Mouse (Mus musculus) inflammation-experienced regulatory T-cells, adult 6 months (primary cell): ENCODE results near the gene Ccdc36. TPM values are rescaled to one million over a fixed set of nuclear protein-coding genes. Genes with fewer than 3 reads are reported as not detected.
A peak's percentile ranks its signal among the peaks of the same experiment; 100 is the strongest.

Experiments used
- ATAC-seq: one replicate; pipeline ENCODE4 v1.8.0; 2017
- polyA plus RNA-seq, 3 experiments: library from polyadenylated mRNA; unstranded; fragments of 100-300 nt; shearing (Covaris generic); gene quantifications; one replicate each; pipeline ENCODE4 v1.2.1; 2017

Gene Ccdc36
- polyA plus RNA-seq = not detected

DNA sequence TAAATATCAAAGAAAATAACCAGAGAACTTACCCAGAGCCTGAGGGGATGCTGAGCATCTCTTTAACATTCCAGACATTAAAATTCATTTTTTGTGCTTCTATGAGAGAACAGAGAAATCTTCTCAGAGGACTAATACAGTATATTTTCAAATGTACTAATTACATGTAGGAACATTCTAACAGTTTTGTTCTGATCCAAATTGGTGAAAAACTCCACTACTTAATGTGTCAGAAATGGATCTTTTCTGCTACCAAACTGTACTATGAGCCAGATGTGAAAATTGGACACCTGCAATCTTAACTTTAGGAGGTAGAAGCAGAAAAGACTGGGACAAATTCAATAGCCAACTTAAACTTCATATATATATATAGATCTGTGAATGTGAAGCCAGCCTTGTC lies at the start of gene Ccdc36:
Gene Ccdc36, minus strand, starts transcription at position 101 of the 400 bp plus-strand sequence.
- ATAC-seq = no peak

DNA sequence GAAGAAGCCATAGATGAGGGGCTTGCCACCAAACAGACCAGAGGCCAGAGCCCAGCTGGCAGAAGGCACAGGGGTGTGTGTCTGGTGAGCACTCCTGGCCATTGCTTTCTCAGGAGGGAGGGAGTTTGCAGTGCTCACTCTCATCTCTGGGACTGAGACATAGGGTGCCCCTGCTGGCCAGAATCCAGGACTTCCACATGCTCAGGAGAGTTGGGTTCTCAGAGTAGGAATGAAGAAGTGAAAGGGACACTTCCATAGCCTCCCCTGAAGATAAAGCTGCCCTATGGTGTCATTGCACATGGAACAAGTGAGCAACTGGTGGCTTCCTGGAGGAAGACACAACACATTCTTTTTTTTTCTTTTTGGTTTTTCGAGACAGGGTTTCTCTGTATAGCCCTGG lies 46.2 kb upstream of the Ccdc36 start:
- no peak for ATAC-seq

DNA sequence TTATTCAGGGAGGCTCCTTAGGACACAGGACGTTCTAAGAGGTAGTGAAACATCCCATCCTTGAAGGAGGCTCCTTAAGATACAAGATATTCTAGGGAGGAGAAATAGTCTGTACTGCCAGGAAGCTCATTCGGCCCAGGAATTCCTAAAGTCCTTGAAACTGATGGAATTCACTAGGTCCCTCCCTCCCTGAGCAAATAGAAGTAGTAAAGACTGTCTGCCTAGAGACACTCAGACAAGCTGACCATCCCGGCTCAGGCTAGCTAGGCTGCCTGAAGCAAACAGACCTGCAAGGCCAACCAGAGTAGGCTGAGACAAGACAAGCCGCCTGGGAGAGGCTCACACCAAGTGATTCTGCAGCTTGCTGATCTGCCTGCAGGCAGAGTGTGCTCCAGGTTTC lies 41.6 kb upstream of the Ccdc36 start:
- ATAC-seq = no peak

DNA sequence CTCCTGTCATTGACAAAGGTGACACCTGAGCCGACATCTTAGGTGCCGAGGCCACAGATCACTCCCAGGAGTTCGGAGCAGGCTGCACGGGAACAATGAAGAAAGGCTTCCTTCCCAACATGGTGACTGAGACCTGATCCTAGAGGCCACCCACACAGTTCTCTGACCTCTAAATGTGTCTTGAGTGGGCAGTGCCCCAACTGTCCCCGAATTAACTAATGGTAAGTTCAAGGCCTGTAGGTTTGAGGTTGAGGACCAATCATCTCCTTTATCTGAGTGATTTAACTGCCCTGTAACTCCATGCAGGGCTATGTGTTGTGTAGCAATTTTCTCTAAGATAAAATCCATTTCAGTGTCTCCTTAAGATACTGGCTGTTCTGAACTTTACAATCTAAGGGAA lies 41.1 kb upstream of the Ccdc36 start:
- ATAC-seq = no peak

DNA sequence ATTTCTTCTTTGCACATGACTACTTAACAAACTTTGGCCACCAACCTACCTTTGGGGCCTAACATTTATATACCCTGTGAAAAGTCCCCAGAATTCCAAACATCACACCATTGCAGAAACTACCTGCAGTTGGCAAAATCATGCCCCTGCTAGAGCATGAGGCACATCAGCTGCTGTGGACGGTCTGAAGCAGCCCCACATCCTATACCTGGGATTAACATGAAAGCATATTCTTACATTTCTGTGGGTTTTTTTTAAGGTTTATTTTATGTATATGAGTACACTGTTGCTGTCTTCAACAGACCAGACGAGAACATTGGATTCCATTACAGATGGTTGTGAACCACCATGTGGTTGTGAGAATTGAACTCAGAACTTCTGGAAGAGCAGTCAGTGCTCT lies 37.9 kb upstream of the Ccdc36 start:
- ATAC-seq = no peak

DNA sequence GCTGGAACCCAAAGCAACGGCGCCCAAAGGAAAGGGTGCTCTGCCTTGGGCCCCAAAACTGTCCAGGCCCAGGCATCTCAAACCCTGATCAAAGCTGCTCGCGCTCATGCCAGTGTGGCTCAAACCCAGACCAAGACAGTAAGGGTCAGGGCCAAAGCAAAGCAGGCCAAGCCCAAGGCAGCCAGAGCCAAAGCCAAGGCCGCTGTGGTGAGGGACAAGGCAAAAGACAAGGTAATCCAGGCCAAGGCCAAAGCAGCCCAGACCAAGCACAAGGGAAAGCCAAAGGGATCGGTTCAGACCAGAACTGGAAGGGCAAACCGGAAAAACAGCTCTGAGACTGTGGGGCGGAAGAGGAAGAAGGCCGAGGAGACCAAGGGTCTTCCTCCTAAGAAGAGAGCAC lies 35.4 kb upstream of the Ccdc36 start:
- no peak for ATAC-seq

DNA sequence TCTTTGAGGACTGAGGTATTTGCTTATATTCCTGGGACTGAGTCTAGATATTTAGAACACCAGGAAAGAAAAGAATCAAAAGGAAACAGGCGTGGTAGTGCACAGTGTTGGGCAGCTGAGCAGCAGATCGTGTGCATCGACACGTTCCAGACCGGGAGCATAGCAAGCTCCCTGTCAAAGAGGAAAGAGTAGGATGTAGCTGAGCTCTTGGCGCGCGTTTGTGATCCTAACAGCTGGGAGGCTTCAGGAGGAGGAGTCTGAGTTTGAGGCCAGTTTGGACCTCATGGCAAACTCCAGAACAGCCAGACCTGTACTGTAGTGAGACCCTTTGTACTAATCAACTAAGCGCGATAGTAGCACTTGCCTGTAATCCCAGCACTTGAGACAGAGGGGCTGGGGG lies 33.9 kb upstream of the Ccdc36 start:
- no peak for ATAC-seq

DNA sequence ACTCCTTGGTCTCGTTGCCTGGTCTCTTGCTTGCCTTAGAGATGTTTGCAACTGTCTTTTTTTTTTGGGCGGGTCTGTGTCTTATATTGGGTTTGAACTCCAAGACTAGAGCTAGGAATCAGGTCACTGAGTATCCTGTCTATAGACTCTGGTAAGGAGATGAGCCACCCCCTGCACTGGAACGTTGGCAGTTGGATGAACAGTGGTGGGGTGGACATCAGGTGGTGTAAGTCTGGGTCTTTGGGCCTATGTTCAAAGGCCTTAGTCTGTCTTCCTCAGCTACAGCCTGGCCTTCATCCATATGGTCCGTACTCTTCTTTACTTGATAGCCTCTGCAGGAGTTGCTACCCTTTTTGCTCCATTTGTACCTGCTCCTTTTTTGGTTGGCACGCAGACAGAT lies 33.4 kb upstream of the Ccdc36 start:
- no peak for ATAC-seq

DNA sequence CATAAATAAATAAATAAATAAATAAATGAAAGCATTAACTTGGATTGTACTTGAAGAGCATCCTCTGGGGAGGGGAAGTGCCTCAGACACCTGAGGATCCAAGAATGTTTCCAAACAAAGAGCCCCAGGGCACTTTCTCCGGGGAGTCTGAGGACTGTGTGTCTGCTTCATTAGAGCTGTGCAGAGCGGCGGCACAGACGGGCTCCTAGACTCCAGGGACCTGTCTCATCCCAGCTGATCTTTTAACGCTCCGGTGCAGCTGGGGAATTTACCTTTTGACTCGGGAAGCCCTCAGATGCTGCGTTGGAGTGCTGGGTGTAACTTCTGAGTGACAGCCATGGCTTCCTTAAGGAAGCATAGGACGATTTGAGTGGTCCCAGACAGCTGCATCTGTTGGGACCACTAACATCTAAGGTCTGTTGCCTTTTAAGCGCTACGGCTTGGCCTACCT lies 32.9 kb upstream of the Ccdc36 start, which contains the start of gene Klhdc8b:
Gene Klhdc8b, minus strand, starts transcription at position 401 of the 451 bp plus-strand sequence.
- no peak for ATAC-seq

DNA sequence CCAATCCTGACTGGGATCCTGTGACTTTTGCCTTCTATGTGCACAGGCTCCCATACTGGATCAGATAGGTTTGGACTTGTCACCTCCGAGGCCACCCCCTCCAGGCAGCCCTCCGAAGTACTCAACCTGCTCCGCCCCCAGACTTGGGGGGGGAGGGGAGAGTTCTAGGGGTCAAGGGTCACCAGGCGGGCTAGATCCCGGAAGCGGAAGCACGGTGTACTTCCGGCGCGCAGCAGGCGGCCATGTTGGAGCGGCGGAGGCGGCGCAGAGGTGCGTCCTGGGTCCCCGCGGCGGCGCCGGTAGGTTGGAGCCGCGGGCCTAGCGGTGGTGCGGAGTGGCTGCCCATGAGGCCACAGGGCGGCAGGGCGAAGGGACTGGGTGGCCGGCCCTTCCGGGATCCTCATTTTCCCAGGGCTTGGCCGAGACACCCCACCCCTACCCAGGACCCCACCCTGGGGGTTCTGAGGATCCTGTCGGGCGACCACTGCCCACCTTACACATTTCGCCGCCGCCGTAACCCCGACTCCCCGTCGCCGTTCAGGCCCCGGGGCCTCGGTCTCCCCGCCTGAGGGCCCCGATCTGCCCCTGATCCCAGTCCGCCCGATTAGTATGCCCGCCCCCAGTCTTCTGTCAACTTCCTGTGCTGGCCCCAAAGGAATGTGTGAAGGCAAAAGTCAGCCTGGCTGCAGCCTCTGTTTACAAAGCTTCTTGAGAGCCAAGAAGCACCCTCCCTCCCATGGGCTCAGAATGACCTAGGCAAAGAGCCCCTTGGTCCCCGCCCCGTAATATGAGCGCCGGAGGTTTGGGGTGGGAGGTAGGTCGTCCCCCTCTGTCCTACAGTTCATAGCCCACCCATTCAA lies 32.3 kb upstream of the Ccdc36 start, which contains the start of gene Ccdc71:
Gene Ccdc71, plus strand, starts transcription at position 209 of the 860 bp plus-strand sequence.
- ATAC-seq = peak; percentile 89

DNA sequence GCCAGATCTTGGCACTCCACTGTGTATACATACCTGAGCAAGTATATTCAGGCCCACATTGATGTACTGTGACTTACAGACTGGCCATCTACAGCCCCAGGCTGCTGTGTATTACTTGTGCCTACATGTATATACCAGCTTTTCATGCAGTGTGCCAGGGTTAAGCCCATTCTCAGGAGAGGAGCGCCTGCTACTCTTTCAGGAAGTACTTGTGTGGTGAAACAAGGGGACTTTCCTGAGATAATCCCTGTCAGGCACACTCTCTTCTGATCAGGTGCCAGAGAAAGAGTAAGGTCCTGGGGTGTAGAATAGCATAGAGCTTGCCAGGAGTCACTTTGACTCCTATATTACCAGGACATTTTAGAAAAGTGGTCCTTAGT lies 31.6 kb upstream of the Ccdc36 start:
- ATAC-seq = peak; percentile 54

DNA sequence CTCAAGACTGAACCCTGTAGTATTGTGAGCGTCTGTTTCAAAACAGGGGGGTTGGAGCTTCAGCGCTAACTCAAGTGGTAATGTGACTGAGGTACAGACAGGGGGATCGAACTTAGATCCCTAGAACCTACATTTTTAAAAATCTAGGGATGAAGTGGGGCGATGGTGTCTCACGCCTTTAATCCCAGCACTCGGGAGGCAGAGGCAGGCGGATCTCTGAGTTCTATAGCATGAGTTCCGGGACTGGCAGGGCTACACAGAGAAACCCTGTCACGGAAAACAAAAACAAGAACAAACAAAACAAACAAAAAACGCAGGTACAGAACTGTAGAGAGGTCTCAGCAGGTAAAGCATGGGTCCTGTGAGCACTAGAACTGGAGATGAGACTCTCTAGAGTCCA lies 28.7 kb upstream of the Ccdc36 start:
- ATAC-seq = no peak

DNA sequence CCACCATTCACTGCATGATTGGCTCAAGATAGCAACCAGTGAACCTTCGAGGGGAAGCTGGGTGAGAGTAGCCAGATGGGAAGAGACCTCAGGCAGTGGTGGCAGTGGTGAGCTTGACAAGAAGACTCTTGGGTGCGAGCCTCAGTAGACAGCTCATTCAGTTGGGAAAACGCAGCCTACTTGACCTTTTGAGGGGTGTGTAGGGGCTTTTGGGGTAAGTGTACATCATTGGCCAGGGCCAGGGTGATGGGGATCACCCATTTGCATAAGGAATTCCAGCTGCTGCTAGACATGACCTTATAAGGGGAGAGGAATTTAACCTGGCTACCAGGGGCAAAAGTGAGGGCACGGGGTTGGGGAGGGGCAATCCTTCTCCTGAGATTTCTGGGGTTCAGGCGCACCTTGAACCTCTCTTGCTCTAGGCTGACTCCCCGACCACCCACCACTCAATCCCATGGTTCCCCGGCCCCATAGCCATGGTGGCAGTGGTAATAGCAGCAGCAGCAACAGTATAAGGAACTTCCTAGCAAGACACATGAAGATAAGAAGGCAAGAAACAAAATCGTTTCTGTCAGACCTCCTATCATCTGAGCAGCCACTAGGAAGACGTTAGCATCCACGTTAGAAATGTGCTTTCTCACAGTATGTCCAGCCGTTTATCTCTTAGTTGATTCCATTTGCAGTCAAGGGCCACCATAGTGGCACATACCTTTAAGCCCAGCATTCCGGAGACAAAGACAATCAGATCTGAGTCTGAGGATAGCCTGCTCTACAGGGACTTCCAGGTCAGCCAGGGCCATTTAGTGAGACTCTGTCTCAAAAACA lies 27.7 kb upstream of the Ccdc36 start:
- ATAC-seq = no peak

DNA sequence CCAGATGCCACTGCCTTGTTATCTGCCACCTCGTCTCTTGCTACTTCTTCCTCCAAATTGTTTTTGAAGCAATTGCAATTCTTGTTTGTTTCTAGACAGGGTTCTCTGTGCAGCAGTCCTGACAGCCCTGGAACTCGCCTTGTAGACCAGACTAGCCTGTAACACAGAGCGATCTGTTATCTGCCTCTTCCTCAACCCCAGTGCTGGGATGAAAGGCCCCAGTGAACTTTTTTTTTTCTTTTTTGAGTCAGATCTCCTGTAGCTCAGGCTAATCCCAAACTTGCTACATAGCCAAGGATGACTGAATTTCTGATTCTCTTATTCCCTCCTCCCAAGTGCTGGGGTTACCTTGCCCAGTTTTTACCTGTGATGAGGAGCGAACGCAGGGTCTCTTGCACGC lies 26.1 kb upstream of the Ccdc36 start:
- no peak for ATAC-seq

DNA sequence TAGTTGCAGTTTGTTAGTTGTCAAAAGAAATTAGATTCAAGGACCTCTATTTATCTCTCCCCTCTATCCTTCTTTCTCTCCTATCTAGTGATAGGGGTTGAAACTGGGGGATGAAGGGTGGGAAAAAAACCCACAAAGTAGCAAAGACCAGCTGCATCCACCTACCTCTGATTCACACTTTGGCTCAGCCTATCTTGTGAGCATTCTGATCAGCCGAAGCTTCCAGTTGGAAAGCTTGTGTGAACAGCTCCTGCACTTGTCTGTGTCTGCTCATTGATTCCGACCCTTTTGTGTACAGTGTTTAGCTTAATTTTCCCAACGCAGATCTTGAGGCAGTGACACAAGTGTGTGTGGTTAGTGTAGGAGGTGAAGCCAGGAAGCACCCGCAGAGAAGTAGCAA lies 25.2 kb upstream of the Ccdc36 start:
- no peak for ATAC-seq

DNA sequence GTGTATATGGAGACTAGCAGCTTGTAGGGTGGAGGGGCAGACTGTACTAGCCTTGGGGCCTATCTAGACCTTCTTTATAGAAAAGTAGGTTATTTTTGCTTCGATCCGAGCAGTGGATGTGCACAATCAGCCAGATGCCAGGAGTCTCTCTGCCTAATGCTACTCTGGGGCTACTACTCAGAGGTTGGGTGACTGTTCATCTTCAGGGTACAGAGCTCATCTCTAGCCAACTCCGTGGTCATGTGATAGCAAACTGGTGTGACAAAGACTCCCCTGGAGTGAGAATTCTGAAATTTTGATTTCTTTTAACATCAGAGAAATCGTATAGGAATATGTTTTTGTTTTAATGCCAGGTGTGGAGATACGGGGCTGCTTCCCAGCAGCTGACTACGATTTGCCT lies 24.6 kb upstream of the Ccdc36 start:
- no peak for ATAC-seq

DNA sequence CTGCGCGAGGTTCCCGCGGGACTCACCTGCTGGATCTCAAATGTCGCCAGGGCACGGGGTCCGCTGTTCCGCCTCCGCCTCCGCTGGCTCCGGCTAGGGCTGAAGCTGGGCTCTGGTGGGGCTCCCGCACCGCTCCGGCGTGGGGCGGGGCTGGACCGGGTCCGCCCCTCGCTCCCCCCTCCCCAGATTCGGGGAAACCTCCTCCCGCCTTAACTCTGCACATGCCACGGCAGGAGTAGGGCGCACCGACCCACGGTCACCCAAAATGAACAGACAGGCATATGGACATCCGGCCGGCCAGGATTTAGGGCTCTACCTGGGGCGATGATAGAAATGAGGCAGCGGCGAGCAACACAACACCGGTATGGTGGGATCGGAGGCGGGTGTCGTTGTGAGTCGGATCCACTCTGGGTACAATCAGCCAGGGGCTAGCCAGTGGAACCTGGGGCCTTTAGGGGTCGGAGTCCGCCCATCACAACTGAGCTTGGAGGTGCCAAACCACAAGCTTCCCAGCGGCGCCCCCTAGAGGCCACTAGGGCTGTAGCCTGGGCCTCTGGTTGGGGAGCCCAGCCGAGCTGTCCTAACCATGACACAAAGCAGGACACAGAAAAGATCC lies 24.1 kb upstream of the Ccdc36 start:
- peak; percentile 69 for ATAC-seq

DNA sequence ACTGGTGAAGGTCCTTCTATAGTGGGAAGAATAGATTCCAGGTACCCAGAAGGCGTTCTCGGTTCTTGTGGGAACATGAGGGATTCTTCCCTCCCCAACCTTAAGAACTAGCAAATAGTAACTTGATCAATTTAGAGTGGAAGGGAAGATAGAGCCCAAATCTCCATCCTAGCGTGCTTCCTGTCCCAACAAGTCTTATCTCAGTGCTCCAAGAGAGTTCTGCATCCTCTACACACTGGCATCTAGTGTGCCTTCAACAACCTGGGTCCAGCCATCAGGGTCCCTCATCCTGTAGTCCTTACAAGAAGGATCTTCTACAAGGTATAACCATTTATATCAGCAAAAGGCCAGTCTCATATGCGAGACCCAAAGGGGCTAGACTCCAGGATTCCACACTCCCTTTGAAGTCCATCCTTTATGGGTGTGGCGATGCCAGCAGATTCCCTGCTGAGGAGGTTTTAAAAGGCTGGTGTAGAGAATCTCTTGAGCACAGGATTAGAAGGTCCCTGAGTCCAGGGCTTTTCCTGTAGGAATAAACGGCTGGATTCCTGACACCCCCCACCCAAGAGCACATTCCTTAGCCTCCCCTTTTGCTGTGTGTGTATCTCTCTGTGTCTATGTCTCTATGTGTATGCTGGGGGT lies 23.4 kb upstream of the Ccdc36 start:
- no peak for ATAC-seq

DNA sequence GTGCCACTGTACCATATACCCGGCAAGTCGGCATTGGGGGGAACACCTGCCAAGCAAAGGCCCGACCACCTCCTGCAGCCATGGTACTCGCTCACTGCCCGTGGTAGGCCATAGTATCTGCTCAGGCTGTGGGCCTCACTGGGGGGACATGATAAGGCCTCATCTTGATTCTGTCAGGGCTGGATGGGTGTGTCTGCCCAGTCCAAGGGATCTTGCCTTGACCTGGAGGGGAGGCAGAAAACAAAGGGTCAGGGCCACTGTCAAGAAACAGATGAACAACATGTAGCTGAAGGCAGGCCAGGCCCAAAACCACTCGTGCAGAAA lies 22.8 kb upstream of the Ccdc36 start:
- ATAC-seq = no peak

DNA sequence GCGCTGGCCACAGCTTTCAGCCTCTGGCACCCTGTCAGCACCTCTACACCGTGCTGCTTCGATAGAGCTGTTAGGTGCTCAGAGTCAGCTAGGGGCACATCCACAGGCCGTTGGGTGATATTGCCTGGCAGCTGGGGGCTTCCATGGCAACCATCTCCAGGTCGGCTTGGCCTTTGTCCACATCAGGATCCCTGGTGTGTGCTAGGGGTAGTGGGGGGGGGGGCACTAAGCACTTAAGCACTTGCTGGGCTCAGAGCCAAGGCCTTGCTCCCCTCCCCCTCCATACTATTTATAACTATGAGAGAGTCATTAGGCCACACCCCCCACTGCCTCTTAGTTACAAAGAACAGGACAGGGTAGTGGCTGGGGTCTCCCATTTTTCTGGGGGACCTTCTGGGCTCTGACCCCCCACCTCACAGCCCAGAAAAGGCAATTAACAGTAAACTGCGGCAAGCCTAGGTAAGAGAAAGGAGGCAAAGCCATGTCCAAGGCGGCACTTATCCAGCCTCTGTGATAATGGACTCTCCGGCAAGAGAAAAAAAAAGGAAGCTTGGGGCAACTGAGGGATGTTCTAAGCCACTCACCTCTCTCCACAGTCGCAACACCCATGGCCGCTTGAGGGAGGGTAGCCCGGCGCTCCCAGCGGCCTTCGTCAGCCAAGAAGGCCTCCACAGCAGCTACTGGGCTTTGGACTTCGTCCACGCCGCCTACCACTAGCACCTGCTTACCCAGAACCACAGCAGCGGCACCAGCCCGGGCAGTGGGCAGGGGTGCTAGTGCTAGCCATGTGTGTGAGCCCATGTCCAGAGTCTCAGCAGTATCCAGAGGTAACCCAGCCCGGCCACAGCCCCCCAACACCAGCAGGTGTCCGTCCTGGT lies 22.2 kb upstream of the Ccdc36 start:
- no peak for ATAC-seq

DNA sequence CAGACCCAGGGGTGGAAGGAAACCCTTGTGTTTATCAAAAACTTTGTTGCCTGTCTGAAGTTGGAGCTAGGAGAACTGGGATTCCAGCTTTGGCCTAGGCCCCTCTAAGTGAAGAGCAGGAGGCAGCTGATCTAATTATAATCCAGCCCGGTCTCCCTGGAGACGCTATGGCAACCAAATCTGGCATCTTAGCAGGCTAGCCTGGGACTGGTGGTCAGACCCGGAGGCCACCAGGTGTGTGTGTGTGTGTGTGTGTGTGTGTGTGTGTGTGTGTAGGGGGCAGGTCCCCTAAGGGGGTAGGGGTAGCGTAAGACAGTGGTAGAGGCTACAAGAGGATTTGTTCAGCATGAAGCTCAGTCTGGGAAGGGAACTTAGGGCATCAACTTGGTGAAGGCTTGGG lies 21.6 kb upstream of the Ccdc36 start:
- no peak for ATAC-seq

DNA sequence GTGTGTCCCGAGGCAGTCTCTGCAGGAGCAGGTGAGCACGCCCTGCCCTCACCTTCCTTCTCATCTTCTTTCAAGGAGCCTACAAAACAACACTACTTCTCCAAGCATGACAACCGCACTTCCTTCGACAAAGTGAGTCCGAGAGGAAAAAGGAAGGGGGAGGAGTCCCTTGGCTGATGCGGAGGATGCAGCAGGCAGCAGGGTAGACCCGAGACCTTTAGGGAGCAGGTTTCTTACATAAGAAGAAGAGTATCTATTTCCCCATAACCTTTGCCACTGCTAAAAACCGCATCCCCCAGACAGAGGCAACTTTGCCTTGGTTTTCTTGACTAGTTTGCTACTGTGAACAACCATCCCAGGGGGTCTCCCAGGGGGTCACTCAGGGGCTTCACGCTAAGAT lies 16.8 kb upstream of the Ccdc36 start:
- ATAC-seq = no peak
